Mouse (Mus musculus) kidney, adult 8-10 months (tissue): Measurements from ENCODE around the gene Rnf168.

ENCODE experiments used
- DNase-seq, 2 experiments: peaks; one replicate each; pipeline ENCODE4 v3.0.0; 2022

Rnf168 gene

DNA sequence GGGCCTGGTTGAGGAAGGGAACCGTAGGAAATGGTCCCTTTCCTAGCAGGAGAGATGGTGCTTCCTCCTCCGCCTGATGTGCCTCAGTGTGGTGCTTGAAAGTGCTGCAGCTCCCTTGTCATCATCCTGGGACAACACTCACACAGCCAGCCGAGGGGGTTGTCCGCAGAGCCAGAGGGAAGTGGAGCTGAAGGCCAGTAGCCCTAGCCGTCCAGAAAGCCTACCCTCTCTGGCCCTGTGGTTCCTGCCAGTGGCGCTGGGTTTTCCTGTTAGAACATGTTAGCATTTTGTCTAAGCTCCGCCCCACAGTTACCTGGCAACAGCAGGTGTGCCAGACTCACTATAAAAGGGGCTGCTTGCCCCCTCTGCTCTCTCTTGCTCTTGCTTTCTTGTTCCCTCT is 46.7 kb downstream of the Rnf168 start:
- DNase-seq = no peak

DNA sequence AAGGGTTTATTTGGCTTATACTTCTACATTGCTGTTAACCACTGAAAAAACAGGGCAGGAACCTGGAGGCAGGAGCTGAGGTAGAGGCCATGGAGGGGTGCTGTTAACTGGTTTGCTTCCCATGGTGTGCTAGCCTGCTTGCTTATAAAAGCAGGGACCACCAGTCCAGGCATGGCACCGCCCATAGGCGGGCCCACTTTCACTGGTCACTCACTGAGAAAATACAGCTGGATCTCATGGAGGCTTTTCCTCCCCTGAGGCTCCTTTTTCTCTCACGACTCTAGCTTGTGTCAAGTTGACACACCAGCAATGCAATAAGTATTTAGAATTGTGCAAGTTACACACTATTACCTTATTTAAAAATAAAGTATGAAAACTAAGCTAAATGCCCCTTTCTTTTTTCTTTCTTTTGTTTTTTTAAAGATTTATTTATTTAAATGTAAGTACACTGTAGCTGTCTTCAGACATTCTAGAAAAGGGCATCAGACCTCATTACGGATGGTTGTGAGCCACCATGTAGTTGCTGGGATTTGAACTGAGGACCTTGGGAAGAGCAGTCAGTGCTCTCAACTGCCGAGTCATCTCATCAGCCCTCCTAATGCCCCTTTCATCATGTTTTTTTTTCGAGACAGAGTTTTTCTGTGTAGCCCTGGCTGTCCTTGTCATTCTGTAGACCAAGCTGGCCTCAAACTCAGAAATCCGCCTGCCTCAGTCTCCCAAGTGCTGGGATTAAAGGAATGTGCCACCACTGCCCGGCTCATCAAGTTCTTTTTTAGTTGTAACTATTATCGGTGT is 53.8 kb downstream of the Rnf168 start:
- DNase-seq = no peak

DNA sequence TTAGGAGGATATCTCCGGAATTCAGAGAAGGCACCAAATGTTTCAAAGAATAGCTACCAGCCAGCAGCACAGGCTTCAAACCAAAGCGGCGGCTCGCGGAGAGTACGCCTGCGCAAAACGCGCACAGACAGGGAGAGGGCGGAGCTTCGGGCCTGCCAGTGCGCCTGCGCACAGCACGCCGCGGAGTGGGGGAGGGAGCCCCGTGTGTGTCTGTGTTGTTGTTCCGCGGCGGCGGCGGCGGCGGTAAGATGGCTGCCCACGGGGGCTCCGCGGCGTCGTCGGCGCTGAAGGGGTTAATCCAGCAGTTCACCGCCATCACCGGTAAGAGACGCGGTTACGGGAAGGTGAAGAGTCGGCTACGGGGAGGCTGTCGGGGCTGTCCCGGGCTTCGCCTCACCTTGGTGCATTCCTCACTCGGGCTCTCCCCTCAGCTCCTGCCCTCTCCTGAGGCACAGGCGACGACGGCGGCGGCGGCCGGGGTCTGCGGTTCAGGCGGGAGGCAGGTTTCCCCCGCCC is 54.8 kb downstream of the Rnf168 start, which contains the start of gene Ubxn7:
TSS of gene Ubxn7 (plus strand) at position 218 of the 516 bp plus-strand sequence.
- peak; percentile 95 to 97 for DNase-seq

DNA sequence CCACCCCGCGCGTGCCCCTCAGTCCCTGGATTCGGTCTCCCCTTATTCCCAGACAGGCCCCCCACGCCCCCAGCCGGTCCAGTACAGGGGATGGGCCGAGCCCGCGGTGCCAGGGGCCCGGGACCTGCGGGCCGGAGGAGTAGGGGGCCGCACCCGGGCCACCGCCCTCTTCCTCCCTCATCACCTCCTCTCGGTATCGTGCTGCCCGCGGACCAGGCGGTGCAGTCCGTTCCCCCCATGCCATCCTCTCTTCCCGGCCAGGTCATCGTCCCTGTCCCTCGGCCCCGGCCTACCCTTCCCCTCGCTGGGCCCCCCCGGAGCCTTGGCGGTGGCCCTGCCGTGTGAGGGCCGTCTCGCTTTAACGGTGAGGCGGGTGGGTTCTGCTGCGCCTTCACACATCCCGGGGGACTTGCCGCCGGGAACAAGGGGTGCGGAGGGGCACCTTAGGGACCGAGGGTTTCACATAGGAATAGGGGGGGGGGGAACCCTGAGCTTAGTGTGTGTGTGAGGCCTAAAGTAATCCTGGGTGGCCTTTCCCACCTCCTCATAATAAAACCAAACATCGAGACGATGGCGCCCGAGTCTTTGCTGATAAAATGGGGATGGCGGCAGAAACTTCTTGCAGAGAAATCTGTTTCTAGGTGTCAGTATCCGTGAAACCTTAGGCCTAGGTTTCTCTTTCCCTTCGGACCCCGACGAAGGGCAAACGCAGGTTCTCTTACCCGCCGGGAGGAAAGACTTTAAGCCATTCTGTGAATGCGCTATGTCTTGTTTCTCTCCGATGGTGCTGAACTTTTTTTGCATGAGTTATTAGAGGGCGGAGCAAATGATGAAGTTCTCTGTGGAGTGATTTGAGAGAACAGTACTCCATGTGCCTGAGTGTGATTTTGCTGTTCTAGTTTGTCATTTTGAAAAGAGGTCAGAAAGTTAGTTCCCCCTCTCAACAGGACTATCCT is 55.6 kb downstream of the Rnf168 start:
- DNase-seq = peak; percentile 30 to 42

DNA sequence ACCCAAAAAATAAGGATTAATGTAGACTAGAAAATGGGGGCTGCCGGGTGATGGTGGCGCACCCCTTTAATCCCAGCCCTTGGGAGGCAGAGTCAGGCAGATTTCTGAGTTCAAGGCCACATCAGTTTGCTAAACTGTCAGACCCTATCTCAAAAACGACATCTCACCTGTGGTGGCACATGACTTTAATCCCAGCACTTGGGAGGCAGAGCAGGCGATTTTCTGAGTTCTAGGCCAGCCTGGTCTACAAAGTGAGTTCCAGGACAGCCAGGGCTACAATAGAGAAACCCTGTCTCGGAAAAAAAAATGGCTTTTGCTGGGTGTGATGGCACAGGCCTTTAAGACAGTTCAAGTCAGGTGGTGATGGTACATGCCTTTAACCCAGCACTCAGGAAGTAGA is 57.9 kb downstream of the Rnf168 start:
- no peak for DNase-seq

DNA sequence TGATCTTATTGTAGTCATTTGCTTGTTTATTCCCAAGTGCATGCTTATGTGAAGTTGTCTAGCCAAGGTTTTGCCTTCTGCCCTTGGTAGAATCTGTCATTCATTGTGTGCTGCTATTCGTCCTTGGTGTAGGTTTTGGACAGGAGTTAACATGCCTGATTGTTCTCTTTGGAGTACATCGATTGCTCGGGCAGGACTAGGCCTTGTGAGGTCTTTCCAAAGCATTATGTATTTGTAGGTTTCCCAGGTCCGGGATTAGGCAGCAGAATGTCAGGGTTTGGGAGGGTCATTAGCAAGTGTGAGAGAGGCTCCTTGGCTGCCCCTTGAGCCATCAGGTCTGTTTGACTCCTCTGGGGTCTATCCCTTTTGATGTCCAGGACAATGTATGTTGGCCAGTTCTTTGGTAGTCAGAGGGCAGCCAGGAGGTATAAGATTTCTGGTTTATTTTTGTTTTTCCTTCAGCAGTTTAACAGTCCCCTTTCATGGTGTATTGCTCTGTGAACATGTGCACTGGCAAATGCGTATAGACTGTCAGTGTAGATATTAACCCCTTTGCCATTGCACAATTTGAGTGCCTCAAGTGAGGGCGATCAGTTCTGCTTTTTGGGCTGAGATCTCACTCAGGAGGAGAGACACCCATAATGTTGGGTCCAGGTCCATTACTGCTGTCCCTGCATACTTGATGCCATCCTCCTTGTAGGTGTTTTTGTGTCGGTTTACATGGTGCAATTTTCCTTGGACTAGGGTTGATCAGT is 58.9 kb downstream of the Rnf168 start:
- DNase-seq = no peak

DNA sequence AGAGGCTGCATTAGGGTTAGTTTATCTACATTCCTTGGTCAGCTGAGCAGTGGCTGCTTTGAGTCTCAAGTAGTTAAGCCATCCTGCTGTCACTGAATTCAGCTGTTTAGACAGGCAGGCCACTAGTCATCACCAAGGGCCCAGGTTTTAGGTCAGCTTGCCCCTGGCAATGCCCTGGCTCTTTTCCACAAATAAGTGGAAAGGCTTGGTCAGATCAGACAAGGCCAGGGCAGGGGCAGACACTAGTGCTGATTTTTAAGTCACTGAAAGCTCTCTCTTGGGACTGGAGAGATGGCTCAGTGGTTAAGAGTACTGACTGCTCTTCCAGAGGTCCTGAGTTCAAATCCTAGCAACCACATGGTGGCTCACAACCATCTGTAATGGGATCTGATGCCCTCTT is 59.7 kb downstream of the Rnf168 start:
- DNase-seq = no peak

DNA sequence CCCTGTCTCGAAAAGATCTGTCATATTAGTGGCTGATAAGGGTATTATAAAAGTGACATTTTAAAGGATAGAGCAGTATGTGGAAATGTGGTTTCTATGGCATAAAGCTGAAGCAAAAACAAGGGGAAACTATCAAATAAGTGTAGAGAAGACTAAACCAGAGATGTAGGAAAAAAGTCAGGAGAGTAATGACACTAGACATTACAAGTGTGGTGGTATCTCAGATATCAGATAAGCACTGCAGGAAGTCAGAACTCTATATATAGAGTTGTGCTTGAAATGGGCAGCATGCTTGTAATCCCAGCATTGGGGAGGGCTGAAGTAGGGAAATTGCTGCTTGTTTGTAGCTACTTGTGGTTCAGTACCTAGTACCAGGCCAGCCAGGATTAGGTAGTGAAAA is 63.2 kb downstream of the Rnf168 start:
- no peak for DNase-seq

DNA sequence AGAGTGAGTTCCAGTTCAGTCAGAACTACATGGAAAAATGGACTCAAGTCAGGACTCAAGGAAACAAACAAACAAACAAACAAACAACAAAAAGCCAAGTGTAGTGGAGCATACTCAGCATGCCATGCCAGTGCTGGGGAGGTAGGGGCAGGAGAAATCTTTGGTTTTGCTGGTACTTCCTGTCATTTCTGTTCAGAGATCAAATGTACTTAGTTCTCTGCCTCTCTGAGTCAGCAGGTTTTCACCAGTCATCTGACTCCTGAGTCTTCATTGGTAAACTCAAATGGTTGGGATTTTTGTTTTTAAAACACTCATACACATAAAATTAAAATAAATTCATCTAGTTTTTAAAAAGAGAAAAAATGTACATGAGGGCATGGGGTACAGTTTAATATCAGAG is 68.3 kb downstream of the Rnf168 start:
- no peak for DNase-seq

DNA sequence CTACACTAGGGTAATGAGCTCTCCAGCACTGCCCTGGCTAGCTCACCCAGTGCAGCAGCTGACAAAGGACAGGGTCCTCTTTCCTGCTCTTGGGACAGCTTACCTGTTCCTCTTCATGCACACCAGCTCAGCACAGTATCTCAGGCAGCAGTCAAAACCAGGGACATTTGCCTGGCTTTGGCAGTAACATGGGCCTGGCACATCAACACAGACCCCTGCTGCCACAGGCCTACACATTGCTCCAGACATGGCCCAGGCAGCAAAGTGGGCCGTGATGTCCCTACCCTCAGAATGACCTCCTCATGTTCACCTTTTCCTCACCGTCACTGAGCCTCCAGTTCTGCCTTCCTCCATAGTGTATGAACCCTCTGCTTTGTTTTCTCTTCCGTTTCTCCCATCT is 73.5 kb downstream of the Rnf168 start:
- no peak for DNase-seq
